Mouse (Mus musculus): ENCODE data around the gene Chd6.

Gene Chd6

GRCm38 (mm10) chr2:161075553-161075952 lies 33.3 kb downstream of the Chd6 start:
- in situ Hi-C loops (cut with MseI, MboI): no loop called here

GRCm38 (mm10) chr2:161066097-161066759 lies 42.6 kb downstream of the Chd6 start:
- in situ Hi-C loops (cut with MseI, MboI): no loop called here

GRCm38 (mm10) chr2:161065594-161065993 lies 43.3 kb downstream of the Chd6 start:
- in situ Hi-C loops (cut with MseI, MboI): no loop called here

DNA sequence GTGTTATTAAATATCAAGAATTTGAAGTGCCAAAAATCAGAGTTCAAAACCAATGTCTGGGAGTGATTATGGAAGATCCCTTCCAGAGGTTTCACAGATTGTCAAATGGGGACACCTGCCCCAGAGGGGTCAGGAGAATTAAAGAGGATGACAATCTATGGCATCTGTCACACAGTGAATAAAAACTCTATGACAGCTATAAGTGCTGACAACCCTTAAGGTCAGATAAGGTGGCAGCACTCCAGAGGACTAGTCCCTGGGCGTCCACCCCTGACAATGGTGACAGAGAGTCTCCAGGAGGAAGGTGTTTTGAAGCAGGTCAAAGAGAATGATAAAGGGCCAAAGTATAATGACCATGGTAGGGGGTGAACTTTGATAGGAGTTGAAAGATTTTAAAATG lies 44.0 kb downstream of the Chd6 start:
- in situ Hi-C loops (cut with MseI, MboI): no loop called here

DNA sequence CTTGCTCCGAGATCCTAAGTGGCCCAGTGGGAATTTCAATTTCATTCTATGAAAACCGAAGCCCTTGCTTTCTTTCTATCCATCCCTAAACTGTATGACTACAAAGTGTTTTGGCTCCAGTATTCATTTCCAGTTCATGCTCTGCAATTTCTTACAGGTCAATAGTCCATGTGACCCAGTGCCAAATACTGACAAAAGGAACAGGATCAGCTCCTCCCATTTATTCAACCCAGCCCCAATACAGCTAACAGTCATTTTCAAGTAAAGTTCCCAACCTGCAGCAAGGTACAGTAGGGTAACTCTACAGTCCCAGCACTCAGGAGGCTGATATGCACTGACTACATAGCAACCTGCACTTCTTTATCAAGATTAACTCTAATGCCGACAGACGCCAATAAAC lies 50.0 kb downstream of the Chd6 start:
- in situ Hi-C loops (cut with MseI, MboI): no loop called here

- in situ Hi-C loops (cut with MseI, MboI): no loop called here
Measured at GRCm38 (mm10) chr2:161053765-161054164, 55.1 kb downstream of the Chd6 start.

DNA sequence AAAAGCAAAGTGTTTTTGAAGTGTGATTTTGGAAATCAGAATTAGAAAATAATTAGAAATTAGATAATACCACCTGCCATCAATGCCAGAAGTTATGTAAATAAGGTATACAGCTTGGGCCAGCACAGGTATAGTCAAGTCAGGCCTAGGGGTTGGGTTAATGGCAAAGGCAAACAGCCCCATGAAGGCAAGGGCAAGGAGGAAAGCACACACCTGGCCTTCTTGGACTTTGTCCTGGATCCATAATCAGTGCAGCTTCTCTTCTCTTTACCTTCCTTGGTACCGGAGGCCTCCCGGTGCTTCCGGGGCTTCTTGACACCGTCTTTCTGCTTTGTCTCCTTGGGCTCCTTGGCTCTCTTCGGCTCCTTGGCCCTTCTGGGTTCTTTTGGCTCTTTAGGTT lies 56.7 kb downstream of the Chd6 start:
- in situ Hi-C loops (cut with MseI, MboI): no loop called here

DNA sequence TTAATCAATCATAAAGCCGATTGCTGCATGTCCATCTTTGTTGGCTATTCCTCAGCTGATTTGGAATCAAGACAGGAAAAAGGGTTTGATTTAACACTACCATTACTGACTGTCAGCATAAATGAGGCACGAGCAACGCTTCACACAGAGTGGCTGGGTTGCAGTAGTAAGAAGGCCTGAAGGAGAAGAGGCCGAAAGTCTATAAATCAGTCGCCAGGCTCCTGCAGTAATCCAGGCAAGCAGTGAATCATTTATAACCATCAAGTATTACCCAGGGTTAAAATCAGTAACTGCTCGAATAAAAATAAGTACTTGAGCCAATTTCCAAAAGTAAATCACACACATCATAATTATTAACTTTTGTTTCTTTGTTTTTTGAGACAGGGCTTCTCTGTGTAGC lies 59.4 kb downstream of the Chd6 start:
- in situ Hi-C loops (cut with MseI, MboI): no loop called here

GRCm38 (mm10) chr2:161044492-161045201 lies 64.2 kb downstream of the Chd6 start:
- in situ Hi-C loops (cut with MseI, MboI): no loop called here

- in situ Hi-C loops (cut with MseI, MboI): no loop called here
Measured at GRCm38 (mm10) chr2:161042874-161043273, 66.0 kb downstream of the Chd6 start.

- in situ Hi-C loops (cut with MseI, MboI): no loop called here
Measured at GRCm38 (mm10) chr2:161040743-161041142, 68.1 kb downstream of the Chd6 start.

- in situ Hi-C loops (cut with MseI, MboI): no loop called here
Measured at GRCm38 (mm10) chr2:161037766-161038165, 71.1 kb downstream of the Chd6 start.

DNA sequence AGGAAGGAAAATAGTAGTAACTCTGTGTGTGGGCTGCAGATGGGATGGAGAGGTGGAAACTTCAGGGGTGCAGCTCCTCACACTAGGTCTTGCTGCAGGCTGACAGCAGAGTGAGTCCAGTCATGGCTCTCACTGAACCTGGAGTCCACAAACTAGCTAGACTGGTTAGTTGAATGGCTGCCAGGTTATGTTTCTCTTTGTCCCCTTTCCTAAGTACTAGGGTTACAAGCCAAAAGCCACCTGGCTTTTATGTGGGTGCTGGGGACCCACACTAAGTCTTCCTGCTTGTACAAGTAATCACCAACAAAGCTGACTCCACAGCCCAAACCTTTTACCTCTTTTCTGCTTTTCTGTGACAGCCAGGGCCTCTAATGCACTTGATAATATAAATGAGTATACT lies 75.7 kb downstream of the Chd6 start:
- in situ Hi-C loops (cut with MseI, MboI): no loop called here

DNA sequence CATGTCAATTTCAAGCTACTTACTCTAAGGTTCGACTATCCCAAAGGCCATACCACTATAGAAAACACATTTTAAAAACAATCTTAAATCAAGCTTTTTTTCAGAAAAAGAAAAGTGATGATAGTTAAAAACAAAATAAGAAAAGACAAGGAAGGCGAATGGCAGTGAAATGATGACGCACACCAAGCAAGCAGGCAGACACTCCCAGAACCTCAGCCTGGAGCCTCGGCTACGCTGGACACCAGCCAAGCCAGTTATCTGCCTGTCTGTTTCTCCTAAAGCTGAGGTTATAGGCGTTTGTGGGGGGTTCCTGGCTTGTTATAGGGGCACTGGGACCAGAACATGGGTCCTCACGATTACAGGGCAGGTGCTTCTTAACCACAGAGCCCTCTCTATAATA lies 76.5 kb downstream of the Chd6 start:
- in situ Hi-C loops (cut with MseI, MboI): no loop called here

DNA sequence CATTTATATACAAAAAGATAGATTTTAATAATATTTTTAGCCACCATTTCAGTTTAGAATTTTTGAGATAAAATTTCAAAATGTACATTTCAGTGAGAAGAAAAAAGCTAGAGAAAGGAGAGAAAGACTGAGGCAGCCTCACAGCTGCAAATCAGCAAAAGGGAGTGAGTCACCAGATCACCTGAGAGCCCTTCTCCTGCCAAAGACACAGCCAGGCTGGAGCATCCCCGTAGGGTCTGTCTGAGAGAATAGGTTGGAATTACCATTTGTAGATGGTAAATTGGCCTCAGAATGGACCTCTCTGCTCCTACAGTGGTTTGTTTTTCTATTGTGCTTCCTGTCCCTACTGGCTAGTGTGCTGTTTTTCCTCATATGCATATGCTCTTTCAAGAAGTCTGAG lies 84.3 kb downstream of the Chd6 start:
- in situ Hi-C loops (cut with MseI, MboI): no loop called here

GRCm38 (mm10) chr2:161017913-161018312 lies 91.0 kb downstream of the Chd6 start:
- in situ Hi-C loops (cut with MseI, MboI): no loop called here

DNA sequence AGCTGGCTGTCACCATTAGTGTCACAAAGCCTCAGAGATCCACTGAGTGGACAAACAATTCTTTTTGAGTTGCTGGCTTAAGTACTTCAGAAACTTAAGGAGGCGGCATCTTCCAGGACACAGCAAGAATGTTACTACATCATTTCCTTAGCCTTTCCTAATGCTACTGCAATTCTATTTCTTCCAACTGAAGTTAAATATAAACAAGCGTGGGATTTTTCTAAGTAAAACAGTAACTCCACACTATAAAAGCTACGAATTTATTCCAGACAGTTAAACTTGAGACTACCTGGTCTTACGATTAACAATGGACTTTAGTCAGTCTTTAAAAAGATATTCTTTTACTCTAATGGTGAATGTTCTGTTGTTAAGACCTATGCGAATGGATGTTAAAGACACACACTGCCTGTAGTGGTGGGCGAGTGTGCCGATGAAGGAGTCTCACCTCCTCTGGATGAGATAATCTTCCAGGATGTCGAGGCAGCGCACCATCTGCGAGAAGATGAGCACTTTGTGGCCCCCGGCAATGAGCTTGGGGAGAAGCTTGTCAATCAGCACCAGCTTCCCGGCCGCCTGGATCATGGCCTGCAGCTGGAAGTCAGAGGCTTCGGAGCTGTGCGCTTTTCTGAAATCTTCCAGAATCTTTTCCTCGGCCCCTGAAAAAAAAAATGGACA lies 96.2 kb downstream of the Chd6 start:
- in situ Hi-C loops (cut with MseI, MboI): no loop called here

DNA sequence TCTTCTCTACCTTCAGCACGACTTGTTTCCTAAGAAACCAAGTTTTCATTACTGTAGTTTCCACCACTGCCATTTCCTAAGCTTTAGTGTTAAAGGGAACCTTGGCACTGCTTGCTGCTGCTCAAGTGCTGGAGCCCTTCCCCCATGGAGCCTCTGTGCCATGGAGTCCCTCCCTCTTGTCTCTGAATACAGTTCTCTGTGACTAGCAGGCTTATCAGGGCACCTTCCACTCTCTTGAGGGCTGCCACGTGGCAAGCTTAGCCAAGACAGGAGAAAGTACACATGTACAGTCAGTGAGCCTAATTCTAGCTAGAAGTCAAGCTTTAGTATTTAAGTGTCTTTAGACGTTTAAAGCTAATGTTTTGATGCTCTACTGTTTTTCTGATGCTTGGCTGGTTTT lies 104.5 kb downstream of the Chd6 start:
- in situ Hi-C loops (cut with MseI, MboI): no loop called here

- in situ Hi-C loops (cut with MseI, MboI): no loop called here
Measured at GRCm38 (mm10) chr2:160996987-160997763, 111.7 kb downstream of the Chd6 start.

DNA sequence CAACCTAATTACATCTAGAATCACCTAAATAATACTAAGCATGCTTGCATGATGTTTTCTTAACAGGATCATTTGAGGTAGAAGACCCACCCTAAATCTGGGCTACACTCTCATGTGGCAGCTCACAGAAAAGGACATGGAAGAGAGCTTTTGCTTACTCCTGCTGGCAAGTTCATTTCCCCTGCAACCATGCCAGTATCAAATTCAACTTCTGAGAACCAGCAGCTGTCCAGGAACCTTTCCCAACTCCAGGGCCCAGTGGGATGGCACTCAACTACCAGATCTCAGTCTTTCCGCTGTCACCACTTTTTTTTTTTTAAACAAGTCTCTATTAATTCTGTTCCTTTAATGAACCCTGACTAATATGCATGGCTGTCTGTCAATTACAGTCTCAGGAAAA lies 114.7 kb downstream of the Chd6 start:
- in situ Hi-C loops (cut with MseI, MboI): no loop called here

DNA sequence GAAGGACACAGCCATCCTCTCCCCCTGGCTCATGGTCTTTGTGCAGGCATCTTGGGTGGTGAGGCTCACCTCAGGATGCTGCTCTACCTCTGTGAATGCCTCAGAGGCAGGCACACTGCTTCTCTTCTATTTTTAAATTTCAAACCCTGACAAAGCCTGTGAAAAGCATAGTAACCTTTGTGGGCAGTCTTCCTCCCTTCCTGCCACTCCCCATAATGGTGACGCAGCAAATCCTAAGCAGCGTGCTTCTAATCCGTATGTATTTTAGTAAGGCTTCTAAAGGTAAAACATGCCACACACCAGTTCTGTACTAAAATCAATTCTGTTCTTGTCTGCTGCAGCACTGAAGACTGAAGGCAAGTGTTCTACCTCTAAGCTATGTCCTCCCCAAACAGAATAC lies 116.4 kb downstream of the Chd6 start:
- in situ Hi-C loops (cut with MseI, MboI): no loop called here

Data from mouse trophoblast stem cell (cell line).